Mouse (Mus musculus): ENCODE data around the gene Colec11.

Colec11 gene

GRCm38 (mm10) chr12:28602259-28602658 is 20.9 kb downstream of the Colec11 start:
- DNase-seq (ENCODE audit: low spot score in 2 of 2) = no peak

- DNase-seq (ENCODE audit: low spot score in 2 of 2) = no peak
Observed at GRCm38 (mm10) chr12:28598526-28598991, 24.6 kb downstream of the Colec11 start.

- no peak for DNase-seq (ENCODE audit: low spot score in 2 of 2)
Observed at GRCm38 (mm10) chr12:28598110-28598509, 25.1 kb downstream of the Colec11 start.

- DNase-seq (ENCODE audit: low spot score in 2 of 2) = no peak
Observed at GRCm38 (mm10) chr12:28597699-28598098, 25.5 kb downstream of the Colec11 start.

- no peak for DNase-seq (ENCODE audit: low spot score in 2 of 2)
Observed at GRCm38 (mm10) chr12:28596851-28597250, 26.3 kb downstream of the Colec11 start.

- no peak for DNase-seq (ENCODE audit: low spot score in 2 of 2)
Observed at GRCm38 (mm10) chr12:28590428-28590827, 32.7 kb downstream of the Colec11 start.

- DNase-seq (ENCODE audit: low spot score in 2 of 2) = peak; percentile 79 to 86
Observed at GRCm38 (mm10) chr12:28589090-28589868, 33.9 kb downstream of the Colec11 start.

GRCm38 (mm10) chr12:28587949-28588348 is 35.2 kb downstream of the Colec11 start:
- no peak for DNase-seq (ENCODE audit: low spot score in 2 of 2)

GRCm38 (mm10) chr12:28584036-28584435 is 39.1 kb downstream of the Colec11 start:
- no peak for DNase-seq (ENCODE audit: low spot score in 2 of 2)

- no peak for DNase-seq (ENCODE audit: low spot score in 2 of 2)
Observed at GRCm38 (mm10) chr12:28582423-28582822, 40.8 kb downstream of the Colec11 start, which contains the start of gene Allc. TSS of gene Allc (minus strand) at chr12:28582523.

- DNase-seq (ENCODE audit: low spot score in 2 of 2) = no peak
Observed at GRCm38 (mm10) chr12:28579132-28579531, 44.0 kb downstream of the Colec11 start.

GRCm38 (mm10) chr12:28578147-28578546 is 45.0 kb downstream of the Colec11 start:
- no peak for DNase-seq (ENCODE audit: low spot score in 2 of 2)

GRCm38 (mm10) chr12:28575366-28576070 is 47.7 kb downstream of the Colec11 start:
- no peak for DNase-seq (ENCODE audit: low spot score in 2 of 2)

- no peak for DNase-seq (ENCODE audit: low spot score in 2 of 2)
Observed at GRCm38 (mm10) chr12:28572241-28572640, 50.9 kb downstream of the Colec11 start.

GRCm38 (mm10) chr12:28552299-28552698 is 70.9 kb downstream of the Colec11 start, which contains the start of gene Dcdc2c:
TSS of gene Dcdc2c (minus strand) at chr12:28552399.
- no peak for DNase-seq (ENCODE audit: low spot score in 2 of 2)

GRCm38 (mm10) chr12:28551775-28552174 is 71.4 kb downstream of the Colec11 start:
- DNase-seq (ENCODE audit: low spot score in 2 of 2) = no peak

GRCm38 (mm10) chr12:28548887-28549286 is 74.3 kb downstream of the Colec11 start:
- DNase-seq (ENCODE audit: low spot score in 2 of 2) = no peak

Measured in urinary bladder, postnatal 4 days (tissue).